Mouse (Mus musculus): ENCODE data around the gene Ifitm6. TPM values are rescaled to one million over a fixed set of nuclear protein-coding genes. Genes with fewer than 3 reads are reported as not detected.
A peak's percentile ranks its signal among the peaks of the same experiment; 100 is the strongest.
"Not testable (repeated sequence)": the region's sequence is repeated elsewhere in the genome, so short reads cannot be mapped to it uniquely, and the experiment has no call there.

The Ifitm6 gene
- total RNA-seq, 2 experiments from 2014 or later = not detected

DNA sequence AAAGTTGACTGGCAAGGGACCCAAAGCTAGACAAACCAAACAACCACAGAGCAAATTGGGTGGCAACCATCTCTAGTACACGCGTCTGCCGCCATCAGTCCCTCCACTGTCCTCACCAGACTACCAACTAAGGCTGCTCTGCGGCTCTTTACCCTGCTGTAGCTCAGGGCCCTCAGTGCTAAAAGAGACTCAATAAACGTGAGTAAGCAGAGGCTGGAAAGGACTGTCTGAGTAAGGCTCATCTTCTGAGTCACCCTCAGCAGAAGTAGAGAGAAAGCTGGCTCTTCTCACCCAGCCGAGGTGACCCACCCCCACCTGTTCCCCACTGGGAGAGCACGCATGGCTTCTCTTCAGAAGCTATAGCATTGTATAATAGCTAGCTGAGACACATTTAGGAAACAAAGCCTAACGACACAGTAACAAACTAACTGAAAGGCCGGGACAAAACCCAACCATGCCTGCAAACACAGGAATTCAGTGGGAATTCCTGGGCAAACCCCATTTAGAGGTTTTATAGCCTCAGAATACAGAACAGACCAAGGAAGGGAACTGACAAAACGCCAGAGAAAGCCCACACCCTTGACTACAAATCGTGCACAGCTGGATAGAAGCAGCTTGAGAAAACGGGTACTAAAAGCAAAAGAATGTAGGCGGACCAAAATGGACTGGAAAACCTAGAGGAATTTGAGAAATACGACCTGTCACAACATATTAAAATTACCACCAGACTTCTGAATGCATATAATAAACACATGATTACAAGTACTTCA, 44.1 kb downstream of the Ifitm6 start:
- DNase-seq = no peak
- H3K4me3 ChIP-seq = no peak overlapping the region
- intact Hi-C loops (cut with DNase I) = no loop called here

DNA sequence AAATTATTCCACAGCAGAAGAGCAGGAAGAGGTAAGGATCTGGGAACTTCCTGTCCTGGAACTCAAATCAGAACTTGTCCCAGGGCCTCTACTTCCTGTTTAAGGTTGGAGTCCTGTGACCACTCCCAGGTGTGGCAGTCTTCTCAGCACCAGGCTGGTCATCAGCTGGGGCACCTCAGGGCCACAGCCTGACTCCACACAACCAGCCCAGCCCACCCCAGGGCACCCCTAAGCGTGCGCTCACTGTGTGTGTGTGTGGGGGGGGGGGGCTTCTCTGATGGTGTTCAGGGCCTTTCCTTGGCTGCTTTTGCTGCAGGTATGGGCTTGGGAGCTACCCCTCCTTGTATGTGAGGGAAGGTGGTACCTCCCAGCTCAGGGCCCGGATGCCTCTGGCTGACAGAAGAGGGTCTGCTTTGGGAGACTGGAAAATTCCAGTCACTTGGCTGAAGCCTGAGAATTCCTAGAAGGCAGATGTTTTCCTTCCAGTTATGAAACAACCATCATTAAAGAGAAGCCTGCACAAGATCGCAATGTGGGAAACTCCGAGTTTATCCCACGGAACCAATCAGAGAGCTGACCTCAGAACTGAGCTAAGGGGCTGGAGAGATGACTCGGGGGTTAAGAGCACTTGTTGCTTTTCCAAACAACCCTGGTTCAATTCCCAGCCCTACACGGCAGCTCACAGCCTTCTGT, 46.1 kb downstream of the Ifitm6 start:
- TF ChIP-seq CTCF (IDR thresholded peaks at IDR 0.05) = no peak
- intact Hi-C loops (cut with DNase I) = no loop called here
- no peak for DNase-seq

More for the DNA sequence above, 44.1 kb downstream of the Ifitm6 start:
- TF ChIP-seq CTCF (IDR thresholded peaks at IDR 0.05) = no peak
- peak overlapping the region; percentile 38 for H3K27ac ChIP-seq

DNA sequence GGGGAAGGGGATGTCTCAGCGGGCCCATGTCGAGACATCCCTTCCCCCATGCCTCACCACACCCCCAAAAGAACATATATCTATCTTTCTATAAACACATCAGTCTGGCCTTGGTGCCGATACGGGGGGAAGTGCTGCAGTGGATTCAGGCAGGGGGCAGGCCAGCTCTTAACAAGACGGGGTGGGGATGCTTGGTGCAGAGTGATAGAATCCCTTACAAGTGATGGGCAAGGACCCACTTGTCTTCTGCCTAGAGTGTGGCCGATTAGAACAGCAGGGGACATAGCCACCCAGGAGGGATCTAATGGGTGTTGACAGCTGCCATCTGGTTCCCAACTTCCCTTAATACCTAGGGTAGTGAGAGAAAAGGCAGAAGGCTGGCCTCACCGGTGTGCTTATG, 46.8 kb downstream of the Ifitm6 start:
- peak overlapping the region; percentile 84 for H3K27ac ChIP-seq
- TF ChIP-seq CTCF (IDR thresholded peaks at IDR 0.05) = no peak
- H3K4me3 ChIP-seq = no peak overlapping the region
- intact Hi-C loops (cut with DNase I) = no loop called here
- DNase-seq = no peak

More for the DNA sequence above, 46.1 kb downstream of the Ifitm6 start:
- H3K27ac ChIP-seq = peak overlapping the region; percentile 84
- peak overlapping the region; percentile 9; the same call in 1 of the 2 replicates for H3K4me3 ChIP-seq

DNA sequence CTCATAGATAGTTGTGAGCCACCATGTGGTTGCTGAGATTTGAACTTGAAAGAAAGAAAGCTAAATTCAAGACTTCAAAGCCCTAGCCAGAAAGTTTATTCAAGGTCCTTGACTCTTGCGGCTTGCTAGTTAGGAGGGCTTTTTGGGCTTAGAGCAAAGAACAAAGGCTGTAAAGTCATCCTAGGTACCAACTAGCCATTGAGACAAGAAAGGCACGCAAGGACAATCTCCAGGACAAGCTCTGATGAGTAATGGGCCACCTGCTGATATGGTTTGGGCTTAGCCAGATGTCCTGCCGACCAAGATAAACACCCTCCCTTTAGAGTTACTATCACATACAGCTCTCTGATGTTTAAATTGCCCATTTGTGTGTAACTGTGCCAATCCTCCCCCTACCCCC, 49.0 kb downstream of the Ifitm6 start:
- H3K4me3 ChIP-seq; DNase-seq; intact Hi-C loops (cut with DNase I); H3K27ac ChIP-seq: not testable (repeated sequence)

DNA sequence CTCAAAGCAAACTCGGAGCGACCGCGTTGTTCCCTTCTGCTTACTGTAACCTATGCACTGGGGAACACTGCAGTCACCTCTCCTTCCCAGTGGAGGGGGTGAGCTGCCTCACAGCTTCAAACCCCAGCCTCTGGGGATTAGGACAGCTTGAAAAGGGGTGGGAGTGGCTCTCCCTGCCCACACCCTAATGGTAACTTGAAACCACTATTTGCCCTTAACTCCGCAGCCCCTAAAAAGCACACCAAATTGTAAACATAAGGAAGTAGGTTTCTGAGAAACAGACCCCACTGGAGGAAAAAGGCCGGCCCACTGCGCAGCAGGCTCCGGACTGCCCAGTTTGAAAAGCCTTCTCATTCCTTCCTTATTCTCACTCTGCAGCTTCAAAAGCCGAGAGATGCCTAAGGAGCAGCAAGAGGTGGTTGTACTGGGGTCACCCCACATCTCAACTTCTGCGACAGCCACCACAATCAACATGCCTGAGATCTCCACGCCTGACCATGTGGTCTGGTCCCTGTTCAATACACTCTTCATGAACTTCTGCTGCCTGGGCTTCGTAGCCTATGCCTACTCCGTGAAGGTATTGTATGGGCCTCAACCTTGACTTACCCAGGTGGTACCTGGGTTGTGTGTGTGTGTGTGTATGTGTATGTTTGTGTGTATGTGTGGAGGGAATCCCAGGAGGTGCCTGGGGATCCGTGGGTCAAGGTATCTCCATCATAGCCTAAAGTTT, 49.7 kb downstream of the Ifitm6 start:
- no peak for TF ChIP-seq CTCF (IDR thresholded peaks at IDR 0.05)
- intact Hi-C loops (cut with DNase I) = no loop called here

DNA sequence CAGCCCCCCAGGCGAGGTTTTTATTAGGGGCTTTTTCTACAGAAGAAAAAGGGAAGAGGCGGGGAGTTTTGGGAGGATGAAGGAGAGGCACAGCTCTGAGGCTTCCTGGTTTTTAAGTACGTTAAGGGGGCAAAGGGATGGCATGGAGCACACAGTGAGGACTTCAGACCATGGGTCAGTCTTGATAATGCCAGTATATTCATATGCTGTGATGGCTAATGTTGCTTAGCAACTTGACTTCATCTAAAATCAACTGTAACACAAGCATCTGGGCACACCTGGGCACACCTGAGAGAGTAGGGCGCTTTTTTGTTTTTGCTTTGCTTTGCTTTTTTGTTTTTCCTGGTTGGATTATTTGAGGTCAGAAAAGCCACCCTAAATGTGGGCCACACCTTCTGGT, 50.8 kb downstream of the Ifitm6 start, which contains the start of gene Ifitm1:
Gene Ifitm1 (plus strand): TSS at position 301 of the 400 bp plus-strand sequence.
- no peak for DNase-seq
- no peak for TF ChIP-seq CTCF (IDR thresholded peaks at IDR 0.05)
- intact Hi-C loops (cut with DNase I) = no loop called here
- Histone ChIP-seq H3K27ac (no peak within 1 kb of the TSS), H3K4me3 (no peak within 1 kb of the TSS)

More for the DNA sequence above, 49.7 kb downstream of the Ifitm6 start:
- no peak for DNase-seq
- Histone ChIP-seq H3K27ac (no peak overlapping the region), H3K4me3 (no peak overlapping the region)

Other genes starting within 250 kb of the Ifitm6 start
- gene Syce1, start 230.1 kb downstream of the Ifitm6 start, total RNA-seq (2021) = not detected
- not detected for gene Zfp941, start 195.7 kb downstream of the Ifitm6 start, total RNA-seq (2021)
- gene Urah, start 182.9 kb downstream of the Ifitm6 start, total RNA-seq (2021) = not detected
- gene Scgb1c1, start 172.4 kb downstream of the Ifitm6 start, total RNA-seq (2021) = not detected
- not detected for gene Odf3, start 170.1 kb downstream of the Ifitm6 start, total RNA-seq (2021)
- not detected for gene Gm45785, start 161.6 kb downstream of the Ifitm6 start, total RNA-seq (2021)
- 10 to 100 TPM; 12.7 TPM for gene Ric8a, start 161.0 kb downstream of the Ifitm6 start, total RNA-seq (2021)
- gene Bet1l, start 160.3 kb downstream of the Ifitm6 start, total RNA-seq (2021) = 1 to 10 TPM; 6.0 to 6.9 TPM
- 10 to 100 TPM; 84.5 to 89.3 TPM for gene Psmd13, start 136.0 kb downstream of the Ifitm6 start, total RNA-seq (2021)
- gene Sirt3, start 135.6 kb downstream of the Ifitm6 start, total RNA-seq (2021) = 10 to 100 TPM; 20.4 to 27.3 TPM
- 1,000 to 10,000 TPM; 2,055 to 2,295 TPM for gene Cox8b, start 117.5 kb downstream of the Ifitm6 start, total RNA-seq (2021)
- not detected for gene Nlrp6, start 97.0 kb downstream of the Ifitm6 start, total RNA-seq (2021)
- gene Pgghg, start 76.5 kb downstream of the Ifitm6 start, total RNA-seq (2021) = 1 to 10 TPM; 3.8 to 5.6 TPM
- under 1 TPM in 1 of 2 experiments, not detected in 1; 0.33 TPM for gene Ifitm5, start 67.6 kb downstream of the Ifitm6 start, total RNA-seq (2021)
- gene Gm45717, start 62.0 kb downstream of the Ifitm6 start, total RNA-seq (2021) = not detected
- 10 to 100 TPM; 42.2 to 82.6 TPM for gene Ifitm2, start 61.9 kb downstream of the Ifitm6 start, total RNA-seq (2021)
- 1 to 10 TPM in 1 of 2 experiments, under 1 TPM in 1; 0.69 to 1.4 TPM for gene Ifitm1, start 50.7 kb downstream of the Ifitm6 start, total RNA-seq (2021)
- 10 to 100 TPM; 30.8 to 49.0 TPM for gene Ifitm3, start 7.2 kb downstream of the Ifitm6 start, total RNA-seq (2021)
- not detected for gene Gm17387, start 11.2 kb upstream of the Ifitm6 start, total RNA-seq (2021)
- under 1 TPM; 0.17 to 0.18 TPM for gene B4galnt4, start 43.2 kb upstream of the Ifitm6 start, total RNA-seq (2021)
- gene Pkp3, start 60.3 kb upstream of the Ifitm6 start, total RNA-seq (2021) = not detected
- gene Sigirr, start 82.6 kb upstream of the Ifitm6 start, total RNA-seq (2021) = 1 to 10 TPM; 1.7 TPM
- not detected for gene Ano9, start 99.9 kb upstream of the Ifitm6 start, total RNA-seq (2021)
- gene Ptdss2, start 104.5 kb upstream of the Ifitm6 start, total RNA-seq (2021) = 10 to 100 TPM; 19.5 to 20.5 TPM
- gene Rnh1, start 154.9 kb upstream of the Ifitm6 start, total RNA-seq (2021) = 10 to 100 TPM; 46.5 to 50.9 TPM
- gene Hras, start 176.1 kb upstream of the Ifitm6 start, total RNA-seq (2021) = 100 to 1,000 TPM; 117 to 119 TPM
- 1 to 10 TPM; 1.7 to 2.1 TPM for gene Lrrc56, start 176.2 kb upstream of the Ifitm6 start, total RNA-seq (2021)
- gene Lmntd2, start 196.2 kb upstream of the Ifitm6 start, total RNA-seq (2021) = not detected
- gene Rassf7, start 197.9 kb upstream of the Ifitm6 start, total RNA-seq (2021) = under 1 TPM in 1 of 2 experiments, not detected in 1; 0.28 TPM
- 10 to 100 TPM; 22.4 to 28.1 TPM for gene Phrf1, start 210.9 kb upstream of the Ifitm6 start, total RNA-seq (2021)
- 1 to 10 TPM; 1.1 TPM for gene Irf7, start 248.6 kb upstream of the Ifitm6 start, total RNA-seq (2021)

Measured in gastrocnemius, adult 2 months (tissue).